In the genomic region with DNA sequence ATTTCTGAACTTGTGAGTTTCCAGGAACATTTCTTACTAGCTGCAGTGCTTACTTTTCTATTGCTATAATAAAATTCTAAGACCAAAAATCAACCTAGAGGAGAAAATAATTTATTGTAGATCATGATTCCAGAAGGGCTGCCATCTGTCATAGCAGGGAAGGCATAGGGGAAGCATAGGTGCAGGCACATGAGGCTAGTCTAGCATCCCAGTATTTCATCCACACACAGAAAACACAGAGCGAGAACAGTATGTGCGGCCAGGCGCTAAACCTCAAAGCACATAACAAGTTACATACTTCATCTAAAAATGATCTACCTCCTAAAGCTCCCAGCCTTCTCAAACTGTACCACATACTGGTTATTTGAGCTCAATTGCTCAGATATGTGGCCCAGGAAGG, we compare ENCODE assay signal across 26 mouse cellular contexts.
DNase-seq lines count a peak whose midpoint lies in the region; ATAC-seq and TF ChIP-seq lines count a peak whose summit lies in the region.
"Had no signal": no experiment of that assay in that cellular context is flagged by ENCODE, and none has a peak within 500 bp of the region (broad histone marks: within the 10 kb centered on the region; RNA-seq: fewer than 3 reads in every experiment).

No protein-coding gene starts in this region.

- TF ChIP-seq POLR2A in brain, embryonic 14.5 days (IDR thresholded peaks at IDR 0.05; ENCODE audit: borderline replicate concordance, extremely low read depth, insufficient read depth, insufficient read length, poor library complexity, severe bottlenecking) = no peak

- no peak for TF ChIP-seq CTCF in brain, embryonic 14.5 days (IDR thresholded peaks at IDR 0.05; ENCODE audit: borderline replicate concordance, extremely low read depth, insufficient read depth, insufficient read length)

- ATAC-seq in frontal cortex, adult (ENCODE audit: low TSS enrichment) = peak; percentile 72
- ATAC-seq in activated CD4-positive, CD25-positive, alpha-beta regulatory T cell, adult 4 months = no peak
- ATAC-seq: forebrain, embryonic 14.5 days; hindbrain, postnatal 0 days; intestine, embryonic 15.5 days; lung, postnatal 0 days; Patski had no signal

- DNase-seq in frontal cortex, postnatal 36 days (ENCODE audit: low spot score in 2 of 2) = no peak
- peak; percentile 27 for DNase-seq in brain, embryonic 14.5 days (ENCODE audit: low read depth)
- peak; percentile 16 to 29 for DNase-seq in layer of hippocampus, adult 8-10 months (ENCODE audit: low spot score in 2 of 2)
- DNase-seq in telencephalon, adult 2 months (ENCODE audit: low read depth, low spot score) = peak; percentile 13
- DNase-seq in spleen, postnatal 36 days (ENCODE audit: low spot score in 2 of 2) = no peak
- DNase-seq: adrenal gland, postnatal 14 days; cerebellum, adult 2 months; cerebellum, postnatal 14 days; gastrocnemius, adult 2 months; gastrocnemius, postnatal 36 days; heart, adult 18-20 months; heart, postnatal 36 days; kidney, adult 8-10 months; kidney, postnatal 10 days; liver, embryonic 13.5 days; lung, adult 18-20 months; lung, postnatal 4 days; right cerebral cortex, postnatal 14 days; thymus, postnatal 25 days had no signal

Comparison
In these comparisons a context has a peak if more than half of its experiments do, and no peak if none do; other contexts are left out.
1. DNase-seq: peak in brain, embryonic 14.5 days (single experiment), layer of hippocampus, adult 8-10 months (2 of 2) and telencephalon, adult 2 months (single experiment); none in frontal cortex, postnatal 36 days (0 of 2) and spleen, postnatal 36 days (0 of 2).